Mouse (Mus musculus) MEL (cell line): ENCODE results near the gene Nme7. TPM values are rescaled to one million over a fixed set of nuclear protein-coding genes. Genes with fewer than 3 reads are reported as not detected.

Experiments
- DNase-seq: peaks from one replicate; pipeline ENCODE4 v3.0.0; 2011; ENCODE audit warnings: low read depth, low spot score
- H3K27ac ChIP-seq: 2 replicates; pipeline ENCODE4 v1.5.1; 2012; ENCODE audit warnings: low read depth, mild to moderate bottlenecking, control low read depth, low read length, moderate library complexity; ENCODE audit not compliant: control insufficient read depth
- H3K27me3 ChIP-seq, 2 experiments: fragments of 150-350 bp in 1 of 2; sonication (generic) in 1 of 2; 2 replicates each; pipeline ENCODE4 v1.6.1; 2012; ENCODE audit warnings: low read length in 2 of 2, mild to moderate bottlenecking in 2 of 2, improper control_type of control experiment in 1 of 2, moderate library complexity in 1 of 2; ENCODE audit not compliant: insufficient read depth in 2 of 2, control insufficient read depth in 1 of 2
- H3K36me3 ChIP-seq, 2 experiments: 2 replicates each; pipeline ENCODE4 v1.6.1; 2012 to 2014; ENCODE audit warnings: low read length in 2 of 2, improper control_type of control experiment in 1 of 2, inconsistent platforms in 1 of 2, mild to moderate bottlenecking in 1 of 2; ENCODE audit not compliant: insufficient read depth in 2 of 2, control insufficient read depth in 1 of 2
- H3K4me1 ChIP-seq, 2 experiments: fragments of 150-350 bp in 1 of 2; sonication (generic) in 1 of 2; 2 replicates each; pipeline ENCODE4 v1.6.1; 2012; ENCODE audit warnings: low read length in 2 of 2, improper control_type of control experiment in 1 of 2, mild to moderate bottlenecking in 1 of 2; ENCODE audit not compliant: insufficient read depth in 2 of 2, control insufficient read depth in 1 of 2
- H3K4me3 ChIP-seq, 2 experiments: fragments of 150-350 bp in 1 of 2; sonication (generic) in 1 of 2; 2 replicates each; pipeline ENCODE4 v1.5.1; 2012; ENCODE audit warnings: low read depth in 2 of 2, low read length in 2 of 2, mild to moderate bottlenecking in 2 of 2, moderate library complexity in 2 of 2, control low read depth in 1 of 2, improper control_type of control experiment in 1 of 2; ENCODE audit not compliant: control insufficient read depth in 1 of 2, insufficient read depth in 1 of 2
- H3K79me2 ChIP-seq: 2 replicates; pipeline ENCODE4 v1.6.1; 2012; ENCODE audit warnings: mild to moderate bottlenecking, low read length, moderate library complexity; ENCODE audit not compliant: control insufficient read depth, poor library complexity, insufficient read depth
- H3K9ac ChIP-seq: 2 replicates; pipeline ENCODE4 v1.6.1; 2012; ENCODE audit warnings: low read depth, mild to moderate bottlenecking, control low read depth, low read length, moderate library complexity; ENCODE audit not compliant: control insufficient read depth, poor library complexity, severe bottlenecking
- H3K9me3 ChIP-seq: fragments of 150-350 bp; sonication (generic); replicated peaks from 2 replicates; pipeline ENCODE4 v1.6.1; 2012; ENCODE audit warnings: mild to moderate bottlenecking, low read length, improper control_type of control experiment, moderate library complexity; ENCODE audit not compliant: insufficient read depth
- BHLHE40 ChIP-seq: IDR thresholded peaks from 2 replicates; pipeline ENCODE4 v1.6.1; 2012; ENCODE audit warnings: low read depth, mild to moderate bottlenecking, inconsistent platforms, low read length, improper control_type of control experiment, borderline replicate concordance
- CHD1 ChIP-seq: IDR thresholded peaks from 2 replicates; pipeline ENCODE4 v1.6.1; 2012; ENCODE audit warnings: low read depth, mild to moderate bottlenecking, inconsistent platforms, low read length, improper control_type of control experiment
- CHD2 ChIP-seq: IDR thresholded peaks from 2 replicates; pipeline ENCODE4 v1.6.1; 2011; ENCODE audit warnings: low read length, improper control_type of control experiment
- EP300 ChIP-seq, 2 experiments: IDR thresholded peaks; 2 replicates each; pipeline ENCODE4 v1.6.1; 2011; ENCODE audit warnings: improper control_type of control experiment in 2 of 2, low read length in 2 of 2, low read depth in 1 of 2, mild to moderate bottlenecking in 1 of 2
- ETS1 ChIP-seq: IDR thresholded peaks from 2 replicates; pipeline ENCODE4 v1.6.1; 2012; ENCODE audit warnings: low read depth, mild to moderate bottlenecking, inconsistent platforms, low read length, improper control_type of control experiment, moderate library complexity
- HCFC1 ChIP-seq: IDR thresholded peaks from 2 replicates; pipeline ENCODE4 v1.6.1; 2012; ENCODE audit warnings: low read depth, mild to moderate bottlenecking, inconsistent platforms, low read length, improper control_type of control experiment, moderate library complexity
- JUND ChIP-seq: IDR thresholded peaks from 2 replicates; pipeline ENCODE4 v1.6.1; 2011; ENCODE audit warnings: low read depth, mild to moderate bottlenecking, improper control_type of control experiment, low read length
- KAT2A ChIP-seq: conservative IDR thresholded peaks from 2 replicates; pipeline ENCODE4 v1.6.1; 2012; ENCODE audit warnings: low read depth, low read length, improper control_type of control experiment, inconsistent platforms
- MAFK ChIP-seq: IDR thresholded peaks from 2 replicates; pipeline ENCODE4 v1.6.1; 2011; ENCODE audit warnings: low read depth, mild to moderate bottlenecking, low read length, improper control_type of control experiment, borderline replicate concordance
- MAX ChIP-seq: IDR thresholded peaks from 2 replicates; pipeline ENCODE4 v1.6.1; 2011; ENCODE audit warnings: low read length, improper control_type of control experiment
- MAZ ChIP-seq: IDR thresholded peaks from 2 replicates; pipeline ENCODE4 v1.6.1; 2012; ENCODE audit warnings: low read depth, mild to moderate bottlenecking, inconsistent platforms, low read length, improper control_type of control experiment
- MXI1 ChIP-seq: IDR thresholded peaks from 2 replicates; pipeline ENCODE4 v1.6.1; 2011; ENCODE audit warnings: mild to moderate bottlenecking, low read depth, low read length, improper control_type of control experiment
- MYC ChIP-seq: IDR thresholded peaks from 2 replicates; pipeline ENCODE4 v1.6.1; 2011; ENCODE audit warnings: low read depth, mild to moderate bottlenecking, low read length, improper control_type of control experiment, moderate library complexity
- NRF1 ChIP-seq: IDR thresholded peaks from 2 replicates; pipeline ENCODE4 v1.6.1; 2014; ENCODE audit warnings: low read depth, mild to moderate bottlenecking, inconsistent platforms, low read length, improper control_type of control experiment, moderate library complexity; ENCODE audit not compliant: poor library complexity, insufficient read depth, severe bottlenecking
- POLR2A ChIP-seq, 2 experiments: IDR thresholded peaks; 2 replicates each; pipeline ENCODE4 v1.6.1; 2011 to 2012; ENCODE audit warnings: low read length in 2 of 2, mild to moderate bottlenecking in 2 of 2, control low read depth in 1 of 2, improper control_type of control experiment in 1 of 2, low read depth in 1 of 2, moderate library complexity in 1 of 2; ENCODE audit not compliant: control insufficient read depth in 1 of 2, insufficient read depth in 1 of 2, poor library complexity in 1 of 2
- POLR2AphosphoS2 ChIP-seq: IDR thresholded peaks from 2 replicates; pipeline ENCODE4 v1.6.1; 2011; ENCODE audit warnings: low read length, improper control_type of control experiment
- POLR2AphosphoS5 ChIP-seq: IDR thresholded peaks from 2 replicates; pipeline ENCODE4 v1.6.1; 2012; ENCODE audit warnings: low read depth, borderline replicate concordance, mild to moderate bottlenecking, inconsistent platforms, low read length, moderate library complexity, mixed read lengths
- RAD21 ChIP-seq: IDR thresholded peaks from 2 replicates; pipeline ENCODE4 v1.6.1; 2011; ENCODE audit warnings: mild to moderate bottlenecking, low read depth, low read length, improper control_type of control experiment
- SIN3A ChIP-seq: IDR thresholded peaks from 2 replicates; pipeline ENCODE4 v1.6.1; 2012; ENCODE audit warnings: low read length, improper control_type of control experiment, inconsistent platforms
- TAL1 ChIP-seq: IDR thresholded peaks from 2 replicates; pipeline ENCODE4 v1.6.1; 2012; ENCODE audit warnings: mild to moderate bottlenecking, inconsistent platforms, low read length, moderate library complexity, mixed read lengths
- UBTF ChIP-seq: IDR thresholded peaks from 2 replicates; pipeline ENCODE4 v1.6.1; 2012; ENCODE audit warnings: low read depth, mild to moderate bottlenecking, inconsistent platforms, low read length, improper control_type of control experiment, moderate library complexity, borderline replicate concordance; ENCODE audit not compliant: insufficient read depth
- USF1 ChIP-seq: IDR thresholded peaks from 2 replicates; pipeline ENCODE4 v1.6.1; 2014; ENCODE audit warnings: low read depth, mild to moderate bottlenecking, inconsistent platforms, low read length, improper control_type of control experiment, moderate library complexity
- ZC3H11A ChIP-seq: IDR thresholded peaks from 2 replicates; pipeline ENCODE4 v1.6.1; 2012; ENCODE audit warnings: low read depth, mild to moderate bottlenecking, inconsistent platforms, low read length, improper control_type of control experiment
- ZKSCAN1 ChIP-seq: IDR thresholded peaks from 2 replicates; pipeline ENCODE4 v1.6.1; 2012; ENCODE audit warnings: low read depth, mild to moderate bottlenecking, inconsistent platforms, low read length, improper control_type of control experiment, moderate library complexity
- ZNF384 ChIP-seq: IDR thresholded peaks from 2 replicates; pipeline ENCODE4 v1.6.1; 2012; ENCODE audit warnings: low read depth, mild to moderate bottlenecking, inconsistent platforms, low read length, improper control_type of control experiment
- polyA plus RNA-seq, 2 experiments: library from polyadenylated mRNA; stranded (reverse) in 1 of 2; unstranded in 1 of 2; fragments of >175 nt in 1 of 2; fragments of >200 nt in 1 of 2; gene quantifications; 2 replicates each; pipeline versions ENCODE4 v1.2.1 to v1.2.4; 2012; ENCODE audit warnings: low replicate concordance in 2 of 2, low read depth in 1 of 2; ENCODE audit not compliant: insufficient read length in 2 of 2, insufficient read depth in 1 of 2, missing spikeins in 1 of 2
- total RNA-seq: library from RNA; depleted of rRNA; stranded (reverse); fragments of 300-350 nt; gene quantifications from 2 replicates; pipeline ENCODE4 v1.2.3, GENCODE M21; 2012

Nme7 gene
- total and polyA plus RNA-seq, 3 experiments = 23.2 to 27.6 TPM; not detected in 1

DNA sequence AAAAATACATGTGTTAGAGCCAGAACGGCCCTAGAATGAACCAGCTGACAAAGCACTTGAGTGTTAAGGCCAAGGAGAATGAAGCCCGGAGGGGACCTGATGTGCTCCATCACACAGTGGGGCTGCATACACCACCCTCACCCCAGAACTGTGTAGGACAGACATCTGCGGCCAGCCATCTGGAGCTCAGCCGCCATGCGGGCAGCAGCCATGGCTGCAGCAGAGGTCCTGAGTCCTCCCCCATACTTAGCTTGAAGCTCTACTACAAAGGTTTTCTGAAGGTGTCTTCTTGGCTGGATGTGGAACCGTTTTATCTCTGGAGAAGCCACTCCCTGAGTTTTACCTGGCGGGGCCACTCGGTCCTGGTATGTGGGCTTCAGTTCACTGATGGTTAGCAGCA, 149.2 kb downstream of the Nme7 start:
- H3K36me3 ChIP-seq = no peaks in the 10 kb centered on the region
- no peaks in the 10 kb centered on the region for H3K9me3 ChIP-seq
- H3K4me3 ChIP-seq = no peak overlapping the region
- H3K4me1 ChIP-seq = no peaks in the 10 kb centered on the region
- no peak for DNase-seq
- H3K79me2 ChIP-seq = no peaks in the 10 kb centered on the region
- no peak overlapping the region for H3K9ac ChIP-seq
- H3K27ac ChIP-seq = no peak overlapping the region
- no peaks in the 10 kb centered on the region for H3K27me3 ChIP-seq
- TF ChIP-seq TAL1 = no peak
- TF ChIP-seq KAT2A = no peak
- no peak for TF ChIP-seq EP300 (IDR thresholded peaks at IDR 0.05; ENCODE audit: low read depth in 1 of 2, low read length in 2 of 2)
- no peak for TF ChIP-seq POLR2AphosphoS2
- no peak for TF ChIP-seq CHD1
- TF ChIP-seq MXI1 = no peak
- TF ChIP-seq ETS1 = no peak
- TF ChIP-seq MYC = no peak
- TF ChIP-seq ZKSCAN1 = no peak
- TF ChIP-seq HCFC1 = no peak
- no peak for TF ChIP-seq MAFK
- TF ChIP-seq MAZ = no peak
- TF ChIP-seq SIN3A = no peak

DNA sequence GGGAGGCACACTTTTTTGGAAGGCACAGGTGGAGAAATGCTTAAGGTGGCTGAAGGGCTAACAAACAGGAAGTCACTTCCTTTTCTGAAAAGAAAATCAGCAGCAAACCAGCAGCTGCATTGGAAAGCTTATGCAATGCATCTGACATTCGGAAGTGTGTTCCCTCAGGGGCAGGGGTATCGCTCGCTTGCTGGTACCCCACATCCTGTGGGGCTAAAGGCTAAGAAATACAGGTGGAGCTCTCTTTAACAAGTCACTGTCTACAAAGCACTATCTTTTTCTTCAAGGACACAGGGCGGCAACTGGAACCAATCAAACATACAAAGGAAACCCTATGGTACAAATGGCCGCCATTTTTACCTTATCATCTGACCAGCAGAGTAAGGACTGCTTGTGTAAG, 149.8 kb downstream of the Nme7 start:
- TF ChIP-seq ZNF384 (no peak), MAX (no peak), MAFK (no peak), SIN3A (no peak), MAZ (no peak)
- Histone ChIP-seq H3K9me3 (no peaks in the 10 kb centered on the region), H3K4me1 (no peaks in the 10 kb centered on the region), H3K79me2 (no peaks in the 10 kb centered on the region), H3K36me3 (no peaks in the 10 kb centered on the region), H3K27me3 (no peaks in the 10 kb centered on the region), H3K27ac (no peak overlapping the region), H3K9ac (no peak overlapping the region), H3K4me3 (no peak overlapping the region)
- no peak for DNase-seq

DNA sequence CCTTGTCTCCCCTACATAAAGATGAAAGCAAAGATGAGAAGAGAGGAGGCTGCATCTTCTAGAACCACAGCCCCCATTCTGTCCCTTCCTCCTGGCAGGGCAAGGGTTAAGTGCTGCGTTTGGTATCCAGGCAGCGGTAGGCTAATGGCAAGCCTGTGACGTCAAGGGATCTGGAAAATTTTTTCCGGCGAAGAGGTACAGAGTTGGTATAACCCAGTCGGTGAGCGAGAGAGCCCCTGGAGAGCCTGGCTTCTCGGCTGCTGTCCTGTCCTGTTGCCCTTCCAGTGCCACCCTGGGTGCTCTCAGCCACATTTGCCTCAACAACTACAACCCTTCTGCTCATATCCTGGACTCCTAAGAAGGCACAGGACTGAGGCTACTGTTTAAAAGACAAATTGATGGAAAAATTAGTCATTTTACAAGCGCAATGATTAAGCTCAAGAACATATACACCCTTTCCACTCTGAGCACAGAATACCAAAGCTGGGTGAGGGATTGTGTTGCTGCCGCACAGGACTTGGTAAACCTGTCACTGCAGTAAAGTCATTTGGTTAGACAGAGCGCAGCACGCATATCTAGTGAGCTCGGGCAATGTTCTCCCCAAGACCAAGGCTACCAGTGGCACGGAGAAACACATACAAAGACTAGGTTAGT, 151.0 kb downstream of the Nme7 start:
- H3K27me3 ChIP-seq = no peaks in the 10 kb centered on the region
- H3K9ac ChIP-seq = no peak overlapping the region
- DNase-seq = no peak

More for the DNA sequence above, 151.0 kb downstream of the Nme7 start:
- Histone ChIP-seq H3K4me1 (no peaks in the 10 kb centered on the region), H3K79me2 (no peaks in the 10 kb centered on the region), H3K36me3 (no peaks in the 10 kb centered on the region), H3K4me3 (no peak overlapping the region), H3K27ac (no peak overlapping the region)
- TF ChIP-seq TAL1 (no peak), MAX (no peak), NRF1 (no peak), JUND (no peak), POLR2AphosphoS5 (no peak), EP300 (IDR thresholded peaks at IDR 0.05; ENCODE audit: low read depth in 1 of 2, low read length in 2 of 2) (no peak), UBTF (no peak), ZKSCAN1 (no peak), CHD1 (no peak), BHLHE40 (no peak), CHD2 (no peak), USF1 (no peak), MAZ (no peak), ZC3H11A (no peak), POLR2A (IDR thresholded peaks at IDR 0.05; ENCODE audit: control insufficient read depth in 1 of 2, insufficient read depth in 1 of 2, low read depth in 1 of 2, low read length in 2 of 2, poor library complexity in 1 of 2) (no peak), MYC (no peak), RAD21 (no peak)
- TF ChIP-seq, all 39 proteins: peak for 0
- no peaks in the 10 kb centered on the region for H3K9me3 ChIP-seq
